Mouse (Mus musculus): ENCODE measurements around the gene Asb4.
"Not testable (repeated sequence)": the region's sequence is repeated elsewhere in the genome, so short reads cannot be mapped to it uniquely, and the experiment has no call there.

Asb4 gene

DNA sequence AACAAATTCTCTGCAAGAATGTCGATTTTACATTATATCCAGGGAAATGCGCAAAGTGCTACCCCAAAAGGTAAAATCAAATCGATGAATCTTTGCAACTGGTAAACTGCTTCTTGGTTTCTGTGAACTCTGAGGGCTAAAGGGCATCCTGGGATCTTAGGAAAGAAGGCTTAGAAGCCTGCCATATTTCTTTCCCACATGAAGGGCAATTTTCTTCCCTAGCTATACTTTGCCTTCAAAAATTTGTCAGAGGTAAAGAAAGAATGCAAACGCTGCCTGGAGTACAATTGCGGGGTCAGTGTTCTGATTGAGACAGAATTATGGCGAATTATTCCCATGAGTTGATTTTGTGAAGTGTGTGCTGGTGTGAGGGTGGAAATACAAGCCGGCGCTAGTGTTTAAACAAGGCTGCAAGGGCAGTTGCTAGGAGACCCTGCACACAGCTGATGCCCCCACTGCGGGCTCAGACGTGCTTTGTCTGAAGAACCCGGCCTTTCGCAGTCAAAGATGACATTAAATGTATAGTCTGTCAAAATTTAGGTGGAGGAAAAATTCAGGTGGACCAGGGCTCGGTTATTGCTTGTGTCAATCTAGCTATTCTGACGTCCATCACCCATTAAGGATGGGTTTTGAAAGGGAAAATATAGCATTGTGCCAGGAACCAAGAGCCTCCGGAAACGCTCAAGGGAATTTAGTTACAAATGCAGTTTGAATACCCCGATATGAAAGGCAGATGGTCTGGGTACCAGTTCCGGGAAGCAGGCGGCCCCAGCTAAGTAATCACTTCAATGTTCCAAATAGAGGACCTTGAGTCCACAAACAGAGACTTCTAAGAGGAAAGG is at the start of gene Asb4:
Gene Asb4, plus strand, starts transcription at position 51 of the 842 bp plus-strand sequence.
- peak in 1 of 2 experiments; percentile 22 for DNase-seq

DNA sequence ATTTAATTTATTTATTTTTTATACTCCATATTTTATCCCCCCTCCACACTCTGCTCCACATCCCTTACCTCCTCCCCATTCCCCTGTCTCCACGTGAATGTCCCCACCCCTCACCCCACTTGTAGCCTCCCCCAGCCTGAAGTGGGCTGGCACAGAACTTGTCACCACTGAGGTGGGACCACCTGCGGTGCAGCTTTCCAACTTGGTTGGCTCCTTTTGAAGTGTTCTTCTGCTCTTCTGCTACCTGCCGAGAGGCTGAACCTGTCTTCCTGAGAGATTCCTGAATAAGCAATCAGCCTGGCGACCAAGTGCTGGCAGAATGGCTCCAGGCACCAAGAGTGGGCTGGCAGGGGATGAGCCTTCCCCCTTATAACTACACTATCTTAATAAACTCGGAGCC is 49.2 kb upstream of the Asb4 start:
- no peak for DNase-seq

DNA sequence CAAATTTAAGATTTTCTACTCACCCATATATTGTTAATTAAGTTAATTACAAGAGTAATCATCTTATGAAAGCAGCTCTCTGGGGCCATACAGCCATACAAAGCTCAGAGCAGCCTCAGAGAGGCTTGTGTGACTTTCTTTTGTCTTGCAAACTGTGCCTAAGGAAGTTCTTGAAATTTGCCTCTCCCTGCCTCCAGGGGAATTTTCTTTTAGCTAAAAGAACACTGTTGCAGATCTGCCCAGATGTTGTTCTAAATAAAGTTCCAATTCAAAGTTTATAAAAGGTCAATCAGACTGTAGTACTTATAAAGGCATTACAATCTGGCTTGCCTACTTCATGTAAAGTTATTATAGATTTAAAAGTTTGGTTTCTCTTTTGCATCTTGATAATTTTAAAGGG is 47.2 kb upstream of the Asb4 start:
- not testable (repeated sequence) for DNase-seq

DNA sequence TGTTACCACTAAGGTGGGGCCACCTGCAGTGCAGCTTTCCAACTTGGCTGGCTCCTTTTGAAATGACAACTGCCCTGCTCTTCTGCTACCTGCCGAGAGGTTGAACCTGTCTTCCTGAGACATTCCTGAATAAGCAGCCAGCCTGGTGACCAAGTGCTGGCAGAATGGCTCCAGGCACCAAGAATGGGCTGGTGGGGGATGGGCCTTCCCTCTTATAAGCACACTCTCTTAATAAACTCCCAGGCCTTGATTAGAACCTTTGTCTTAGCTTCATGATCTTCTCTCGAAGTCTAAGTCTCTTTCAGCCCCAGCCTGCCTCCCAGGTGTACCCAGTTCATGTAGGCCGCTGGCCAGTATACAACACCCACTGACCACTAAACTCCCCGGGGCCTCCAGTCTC is 44.4 kb upstream of the Asb4 start:
- DNase-seq = not testable (repeated sequence)

DNA sequence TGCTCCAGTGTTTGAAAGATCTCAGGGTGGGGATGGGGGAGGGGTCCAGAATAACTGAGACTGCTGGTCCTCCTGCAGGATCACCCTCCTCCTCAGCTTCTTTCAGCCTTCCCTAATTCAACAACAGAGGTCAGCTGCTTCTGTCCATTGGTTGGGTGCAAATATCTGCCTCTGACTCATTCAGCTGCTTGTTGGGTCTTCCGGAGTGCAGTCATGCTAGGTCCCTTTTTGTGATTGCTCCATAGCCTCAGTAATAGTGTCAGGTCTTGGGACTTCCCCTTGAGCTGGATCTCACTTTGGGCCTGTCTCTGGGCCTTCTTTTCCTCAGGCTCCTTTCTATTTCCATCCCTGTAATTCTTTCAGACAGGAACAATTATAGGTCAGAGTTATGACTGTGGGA is 43.9 kb upstream of the Asb4 start:
- DNase-seq = not testable (repeated sequence)

DNA sequence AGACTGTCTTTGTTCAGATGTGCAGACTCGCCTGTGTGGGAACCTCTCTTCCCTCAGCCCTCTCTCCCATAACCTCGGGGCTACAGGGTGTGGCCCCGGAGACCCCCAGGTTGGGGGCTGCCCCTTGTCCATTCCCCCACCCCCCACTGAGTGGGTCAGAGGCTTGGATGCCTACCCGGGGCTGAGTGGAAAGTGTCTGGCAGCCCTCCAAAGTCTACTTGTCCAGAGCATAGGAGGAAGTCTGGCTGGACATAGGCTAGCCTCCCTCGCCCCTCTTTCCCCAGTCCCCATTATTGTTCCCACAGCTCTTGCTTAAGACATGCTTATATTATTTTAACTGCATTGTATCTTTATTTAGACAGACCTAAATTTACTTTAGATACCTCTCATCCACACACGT is 38.9 kb upstream of the Asb4 start:
- no peak for DNase-seq

DNA sequence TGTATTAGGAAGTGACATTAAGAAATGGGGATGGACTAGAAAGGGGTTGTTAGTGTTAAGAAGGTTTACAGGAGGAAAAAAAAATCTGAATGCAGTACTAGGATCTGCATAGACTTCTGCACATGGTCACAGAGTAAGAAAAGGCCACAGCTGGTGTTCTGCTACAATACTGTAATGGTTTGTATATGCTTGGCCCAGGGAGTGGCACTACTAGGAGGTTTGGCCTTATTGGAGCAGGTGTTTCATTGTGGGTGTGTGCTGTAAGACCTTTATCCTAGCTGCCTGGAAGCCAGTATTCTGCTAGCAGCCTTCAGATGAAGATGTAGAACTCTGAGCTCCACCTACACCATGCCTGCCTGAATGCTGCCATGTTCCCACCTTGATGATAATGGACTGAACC is 25.3 kb upstream of the Asb4 start:
- DNase-seq = no peak

DNA sequence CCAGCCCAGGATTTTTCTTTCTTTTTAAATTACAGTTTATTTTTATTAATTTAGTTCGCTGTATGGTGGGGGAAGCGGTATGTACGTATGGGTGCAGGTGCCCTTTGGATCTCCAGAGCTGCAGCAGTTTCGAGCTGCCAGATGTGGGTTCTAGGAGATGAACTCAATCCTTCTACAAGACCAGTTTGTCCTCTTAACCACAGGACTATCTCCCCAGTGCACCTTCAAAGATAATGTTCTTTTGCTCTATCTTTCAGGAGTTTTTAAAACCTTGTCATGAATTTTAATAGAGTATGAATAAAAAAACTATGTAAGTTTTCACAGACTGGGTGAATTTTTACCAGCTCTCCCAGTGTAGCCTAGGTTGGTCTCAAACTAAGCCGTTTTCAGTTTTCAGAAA is 22.8 kb upstream of the Asb4 start:
- no peak for DNase-seq

DNA sequence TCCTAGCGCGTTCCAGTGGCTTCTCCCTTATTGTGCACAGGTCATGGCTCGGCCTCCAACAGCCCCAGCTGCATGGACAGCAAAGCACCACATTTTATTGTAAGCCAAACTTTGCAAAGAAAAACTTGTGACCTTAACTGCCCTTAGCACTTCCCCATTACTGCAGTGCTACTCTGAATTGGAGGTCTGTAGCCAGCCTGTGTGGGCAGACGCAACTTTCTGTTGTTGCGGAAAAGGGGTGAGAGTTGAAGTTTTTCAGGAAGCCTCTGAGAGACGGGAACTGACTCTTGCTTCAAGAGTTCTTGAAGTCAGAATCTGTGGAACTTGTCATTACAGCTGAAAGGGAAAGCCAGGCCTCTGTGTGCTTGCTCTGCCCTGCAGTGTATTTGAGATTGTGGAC is 21.2 kb upstream of the Asb4 start:
- peak; percentile 22 to 36 for DNase-seq

DNA sequence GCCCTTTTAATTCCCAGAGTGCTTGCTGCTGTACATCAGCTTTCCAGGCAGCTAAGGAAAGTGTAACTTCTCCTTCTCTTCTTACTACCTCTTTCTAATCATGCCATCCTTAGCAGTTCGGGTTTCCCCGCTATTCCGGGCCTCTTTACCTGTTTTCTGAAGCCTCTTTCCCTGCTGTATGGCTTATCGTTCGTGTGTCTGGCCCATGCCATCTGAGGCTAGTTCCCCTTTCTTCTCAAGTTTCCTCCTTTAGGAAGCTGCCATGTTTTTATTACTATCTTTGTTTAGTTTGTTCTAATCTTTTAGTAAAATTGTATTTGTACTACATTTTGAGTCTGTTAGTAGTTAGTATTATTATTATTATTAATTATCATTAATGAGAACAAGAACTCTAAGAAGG is 17.3 kb upstream of the Asb4 start:
- no peak for DNase-seq

DNA sequence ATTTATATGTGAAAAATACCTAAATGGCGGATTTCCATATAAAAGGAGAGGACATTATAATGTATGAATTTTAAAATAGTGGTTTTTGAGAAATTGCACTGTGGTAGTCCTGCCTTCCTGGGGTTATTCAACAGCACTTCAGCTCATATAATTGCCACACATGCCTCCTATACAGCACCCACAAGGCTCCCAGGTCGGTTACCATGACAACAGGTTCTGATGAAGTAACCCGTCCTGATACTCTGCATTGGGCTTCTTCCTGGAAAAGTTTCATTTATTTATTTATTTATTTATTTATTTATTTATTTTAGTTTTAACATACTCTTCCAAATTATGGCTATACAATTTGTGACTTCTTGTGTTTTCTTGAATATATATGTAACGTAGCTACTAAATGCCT is 6.3 kb upstream of the Asb4 start:
- no peak for DNase-seq

DNA sequence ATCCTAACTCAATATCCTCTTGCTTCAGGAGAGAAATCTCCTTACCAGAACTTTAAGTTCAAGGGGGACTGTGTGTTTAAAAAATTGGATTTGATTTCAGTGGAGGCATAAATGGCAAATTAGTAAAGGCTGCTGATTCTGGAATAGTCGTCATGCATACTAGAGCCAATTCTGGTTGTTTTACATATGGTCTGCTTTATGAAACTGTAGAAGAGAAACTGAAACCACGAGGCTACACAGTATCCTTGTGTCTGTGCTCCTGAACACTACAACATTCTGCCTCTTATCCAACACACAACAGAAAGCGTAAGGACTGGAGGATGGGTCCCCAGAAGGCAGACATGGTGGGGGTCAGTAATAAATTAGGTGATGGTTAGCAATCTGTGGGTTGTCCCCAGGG is 4.1 kb upstream of the Asb4 start:
- DNase-seq = no peak

DNA sequence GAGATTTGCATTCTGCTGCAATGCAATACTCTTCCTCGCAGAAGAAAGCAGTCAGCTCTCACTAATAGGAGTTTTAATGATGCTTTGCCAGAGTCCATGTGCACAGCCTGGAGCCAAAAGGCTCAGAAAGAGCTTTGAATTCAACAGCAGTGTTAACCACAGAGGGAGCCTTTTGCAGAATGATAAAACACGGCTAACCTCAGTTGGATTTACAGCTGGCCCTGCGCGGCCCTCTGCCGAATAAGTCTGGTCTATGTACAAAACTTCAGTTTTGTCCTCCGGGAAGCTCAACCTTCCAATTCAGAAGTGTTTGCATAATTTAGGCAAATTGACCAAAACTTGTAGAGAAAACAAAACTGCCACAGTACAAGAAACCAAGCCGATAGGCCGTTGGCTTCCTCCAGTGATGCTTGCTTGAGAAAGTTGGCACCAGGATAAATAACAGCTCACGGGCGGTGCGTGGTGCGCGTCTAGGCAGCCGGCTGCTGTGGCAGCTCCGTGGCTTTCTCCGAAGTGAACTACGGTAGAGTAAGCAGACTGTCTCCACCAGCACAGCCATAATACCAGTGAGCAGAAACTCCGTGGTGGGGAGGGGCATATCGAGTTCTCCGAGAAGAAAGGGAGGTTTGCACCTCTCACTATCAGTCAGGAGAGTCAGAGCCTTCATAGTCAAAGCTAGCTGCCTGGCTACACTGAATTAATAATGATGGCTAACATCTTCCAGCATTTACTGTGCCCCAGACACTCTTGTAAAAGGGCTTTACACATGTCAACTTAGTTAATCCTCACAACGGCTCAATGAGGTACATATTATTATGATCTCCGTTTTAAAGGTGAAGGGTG is 3.2 kb upstream of the Asb4 start:
- DNase-seq = peak; percentile 35 to 43

DNA sequence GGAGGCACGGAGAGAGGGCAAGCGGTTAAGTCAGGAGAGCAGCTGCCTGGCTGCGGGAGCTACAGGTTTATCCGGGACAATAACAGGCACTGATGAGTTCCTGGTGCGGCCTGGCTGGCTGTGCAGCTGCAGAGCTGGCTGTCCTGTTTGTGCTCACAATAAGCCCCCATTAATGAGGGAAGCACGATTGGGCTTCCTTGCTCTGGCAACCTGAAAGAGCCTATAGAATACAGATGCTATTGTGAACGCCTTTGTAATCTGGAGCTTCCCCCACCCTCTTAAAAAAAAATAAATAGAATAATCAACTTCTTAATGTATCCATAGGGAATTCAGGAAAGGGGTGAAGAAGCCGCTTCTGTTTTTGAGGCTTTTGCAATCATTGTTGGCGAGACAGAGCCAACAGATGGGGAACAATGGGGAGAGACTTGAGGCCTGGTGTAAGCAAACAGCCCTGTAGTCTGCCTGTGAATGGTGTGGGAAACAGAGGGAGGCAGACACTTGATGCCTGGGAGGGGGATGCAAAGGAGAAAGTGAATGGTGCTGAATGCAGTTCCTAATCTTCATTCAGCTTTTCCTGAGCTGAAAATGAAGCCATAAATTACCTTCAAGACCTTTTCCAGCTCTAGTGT is 2.4 kb upstream of the Asb4 start:
- DNase-seq = no peak

DNA sequence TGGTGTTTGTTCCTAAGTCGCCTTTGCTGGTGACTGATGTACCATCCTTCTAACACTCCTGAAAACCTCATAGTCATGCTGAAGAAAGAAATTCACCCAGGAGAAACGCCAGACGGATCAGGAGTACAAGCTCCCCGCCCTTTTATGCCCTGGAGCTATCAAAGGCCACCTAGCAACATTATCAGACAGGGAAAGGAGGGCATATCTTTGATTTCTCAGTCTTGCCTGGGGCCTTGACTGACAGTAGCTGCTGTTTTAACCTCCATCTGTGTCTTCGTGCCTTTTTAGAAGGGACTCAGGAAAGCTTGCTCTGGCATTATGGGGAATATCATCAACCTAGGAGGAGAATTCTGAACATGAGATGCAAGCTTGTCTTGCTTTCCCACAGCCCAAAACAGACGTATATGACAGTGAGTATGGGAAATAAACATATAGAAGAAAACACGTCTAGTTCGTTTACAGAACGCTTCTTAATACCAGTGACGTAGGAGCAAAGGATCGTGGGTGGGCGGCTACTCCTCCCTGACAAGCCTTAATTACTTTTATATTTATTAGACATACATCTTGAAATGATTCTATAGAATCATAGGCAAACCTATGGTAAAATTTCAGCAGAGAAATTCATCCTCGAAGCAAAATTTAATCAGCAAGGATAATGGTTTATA is 1.1 kb upstream of the Asb4 start:
- no peak for DNase-seq

DNA sequence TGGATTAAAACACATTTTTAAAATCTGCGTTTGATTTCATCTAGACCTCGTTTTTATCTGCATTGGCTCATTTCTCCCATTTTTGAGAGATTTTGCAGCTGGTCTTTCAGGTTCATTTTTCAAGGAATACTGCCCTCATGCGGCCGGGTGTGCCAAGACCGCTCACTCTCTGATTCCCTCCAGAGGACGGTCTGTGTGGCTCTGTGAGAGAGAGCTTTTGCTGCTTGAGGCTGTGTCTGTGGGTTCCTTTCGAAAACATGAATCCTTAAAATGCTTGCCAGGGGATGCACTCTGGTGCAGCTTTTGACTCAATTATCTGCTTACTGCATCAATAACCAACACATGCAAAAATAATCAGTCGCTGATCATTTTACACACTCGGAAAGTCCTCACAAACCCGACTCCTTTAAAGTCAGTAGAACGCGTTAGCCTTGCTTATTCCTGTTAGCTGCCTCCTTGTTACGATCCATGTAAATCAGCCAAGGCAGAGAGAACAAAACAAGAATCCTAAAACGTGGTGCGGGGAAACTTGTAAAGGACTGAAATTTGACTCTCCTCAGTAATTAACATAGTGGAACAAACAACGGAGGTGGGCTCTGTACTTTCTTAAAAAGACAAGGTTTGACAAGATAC is 487 bp upstream of the Asb4 start:
- DNase-seq = peak; percentile 77 to 88

DNA sequence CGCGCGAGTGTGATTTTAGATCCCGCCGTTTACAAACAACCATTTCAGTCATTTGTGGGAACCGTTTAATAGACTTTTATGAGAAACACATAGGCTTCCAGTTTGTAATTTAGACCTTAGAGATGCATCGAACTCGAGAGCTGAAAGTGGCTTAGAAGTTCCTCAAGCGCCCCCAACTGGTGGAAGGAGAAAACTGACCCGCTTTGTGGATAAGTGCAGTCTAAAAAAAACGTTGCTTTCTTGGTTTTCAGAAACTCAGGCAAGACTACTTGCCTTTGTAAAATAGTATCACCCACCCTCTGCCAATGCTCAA is 948 bp downstream of the Asb4 start:
- DNase-seq = peak; percentile 51 to 79

DNA sequence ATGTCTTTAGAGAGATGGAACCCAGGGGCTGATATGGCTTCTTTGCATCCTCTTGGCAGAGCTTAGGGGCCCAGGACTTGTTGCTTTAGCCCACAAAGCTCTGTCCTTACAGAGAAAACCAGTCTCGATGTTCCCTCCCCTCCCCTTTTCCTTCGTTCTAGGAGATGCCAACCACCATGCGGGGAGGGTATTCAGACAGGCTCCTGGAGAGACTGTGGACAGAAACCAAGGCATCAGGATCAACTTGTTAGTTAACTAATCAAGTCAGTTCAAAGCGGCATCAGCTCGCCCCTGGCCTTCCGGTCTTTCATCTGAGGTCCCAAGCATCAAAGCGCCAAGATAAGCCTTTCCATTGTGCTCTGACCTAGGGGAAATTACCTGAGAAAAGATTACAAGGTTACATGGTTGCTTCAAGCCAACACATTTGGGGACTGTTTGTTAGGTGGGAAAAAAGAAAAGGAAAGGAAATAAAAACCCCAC is 2.0 kb downstream of the Asb4 start:
- DNase-seq = no peak

DNA sequence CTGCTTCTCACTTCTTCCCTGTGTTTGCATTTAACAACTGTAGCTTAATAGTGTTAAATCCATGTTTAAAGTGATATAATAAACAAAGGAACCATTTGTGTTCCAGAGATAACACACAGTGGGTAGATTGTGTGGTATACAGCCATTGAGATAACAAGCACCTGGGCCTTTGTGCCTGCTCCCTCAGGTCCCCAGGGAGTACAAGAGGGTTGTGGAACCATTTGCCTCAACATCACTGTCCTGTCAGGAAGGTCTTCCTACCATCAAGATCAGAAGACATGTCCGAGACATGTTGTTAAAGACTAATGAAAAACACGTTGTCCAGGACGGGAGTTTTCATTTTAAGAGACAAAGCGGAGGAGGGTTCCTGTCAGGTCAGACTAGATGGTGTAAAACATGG is 3.3 kb downstream of the Asb4 start:
- no peak for DNase-seq

DNA sequence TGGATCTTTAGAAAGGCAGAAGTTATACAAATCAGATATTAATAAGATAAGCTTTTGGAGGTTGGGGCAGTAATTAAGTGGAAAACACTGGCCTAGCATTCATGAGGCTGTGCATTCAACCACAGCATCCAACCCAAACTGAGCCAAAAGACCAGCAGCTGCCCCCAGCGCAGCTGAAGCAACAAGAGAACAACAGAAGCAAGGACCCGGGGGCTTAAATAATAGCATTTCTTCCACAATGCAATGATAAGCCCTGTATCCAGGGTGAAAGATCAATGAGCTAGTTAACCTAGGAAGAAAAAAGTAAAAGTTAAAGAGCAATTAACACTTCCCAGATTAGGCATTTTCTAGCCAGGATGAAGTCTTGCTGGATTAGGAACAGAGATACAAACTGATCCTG is 4.2 kb downstream of the Asb4 start:
- no peak for DNase-seq

DNA sequence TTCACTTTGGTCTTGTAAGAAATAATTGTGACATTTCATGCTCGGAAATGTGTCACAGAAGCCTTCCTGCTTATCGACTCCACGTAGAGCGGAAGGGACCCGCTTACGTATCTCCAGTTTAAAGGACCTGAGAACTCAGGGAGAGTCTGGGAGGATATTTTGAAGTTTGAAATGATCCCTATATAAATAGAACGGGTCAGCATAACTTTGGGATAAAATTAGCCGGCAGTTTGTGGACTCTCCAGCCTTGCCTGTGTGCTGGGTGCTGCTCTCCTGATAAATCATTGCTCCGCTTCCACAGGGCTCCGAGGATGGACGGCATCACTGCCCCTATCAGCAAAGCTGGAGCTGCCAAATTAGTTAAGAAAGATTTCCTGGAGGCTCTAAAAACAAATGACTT is 7.1 kb downstream of the Asb4 start:
- DNase-seq = no peak

DNA sequence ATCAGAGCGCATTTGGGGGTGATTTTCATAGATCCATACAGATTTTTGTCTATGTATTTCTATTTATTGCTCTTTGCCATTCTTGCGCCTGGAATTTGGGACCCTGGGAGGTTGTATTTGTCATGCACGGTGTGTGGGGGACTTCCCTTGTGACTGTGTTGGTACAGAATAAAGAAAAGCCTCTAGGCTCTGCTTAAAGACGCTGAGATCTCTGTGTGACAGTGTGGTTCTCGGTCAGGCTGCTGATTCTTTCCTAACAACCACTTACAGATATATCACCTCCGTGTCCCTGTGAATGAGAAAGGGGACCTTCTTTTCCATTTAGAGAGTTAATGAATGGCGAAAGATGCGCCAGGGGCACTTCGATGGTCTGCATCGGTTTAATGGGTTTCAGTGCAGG is 7.8 kb downstream of the Asb4 start:
- no peak for DNase-seq

DNA sequence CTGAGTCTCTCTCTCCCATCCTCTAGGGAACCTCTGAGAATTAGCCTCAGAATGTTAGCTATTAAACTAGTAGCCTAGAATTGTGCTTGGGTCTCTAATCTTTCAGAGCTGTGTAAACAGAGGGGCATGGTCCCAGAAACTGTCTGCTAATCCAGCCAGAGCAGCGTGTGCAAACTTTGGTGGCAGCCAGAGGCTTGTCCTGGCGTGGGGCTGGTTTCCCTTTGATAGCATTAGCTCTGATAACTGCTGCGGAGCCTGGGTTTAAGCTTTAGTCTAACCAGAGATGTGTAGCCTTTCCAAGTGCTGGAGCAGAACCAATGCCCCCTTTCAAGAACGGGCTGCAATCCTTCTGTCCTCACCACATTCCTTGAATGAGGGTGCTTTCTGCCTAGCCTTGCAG is 11.8 kb downstream of the Asb4 start:
- DNase-seq = peak in 1 of 2 experiments; percentile 25
